Mouse (Mus musculus) heart, adult 9 months (tissue): Measurements from ENCODE around the gene Rps16.
A peak's percentile ranks its signal among the peaks of the same experiment; 100 is the strongest.
"Not testable (repeated sequence)": the region's sequence is repeated elsewhere in the genome, so short reads cannot be mapped to it uniquely, and the experiment has no call there.

Experiments
- DNase-seq, 2 experiments: peaks; one replicate each; pipeline ENCODE4 v3.0.0; 2022; ENCODE audit warnings: low spot score in 2 of 2

Rps16 gene

DNA sequence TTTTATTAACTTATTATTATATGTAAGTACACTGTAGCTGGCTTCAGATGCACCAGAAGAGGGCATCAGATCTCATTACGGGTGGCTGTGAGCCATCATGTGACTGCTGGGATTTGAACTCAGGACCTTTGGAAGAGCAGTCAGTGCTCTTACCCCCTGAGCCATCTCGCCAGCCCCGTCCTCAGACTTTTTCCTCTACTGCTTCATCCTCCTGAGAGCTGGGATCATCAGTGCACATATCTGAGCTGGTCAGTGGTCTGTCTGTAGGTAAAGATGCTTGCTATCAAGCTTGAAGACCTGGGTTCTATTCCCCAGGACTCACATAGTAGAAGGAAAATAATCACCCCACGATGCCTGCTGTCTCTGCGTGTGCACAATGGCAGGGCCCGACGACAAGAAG lies 36.9 kb downstream of the Rps16 start:
- not testable (repeated sequence) for DNase-seq

DNA sequence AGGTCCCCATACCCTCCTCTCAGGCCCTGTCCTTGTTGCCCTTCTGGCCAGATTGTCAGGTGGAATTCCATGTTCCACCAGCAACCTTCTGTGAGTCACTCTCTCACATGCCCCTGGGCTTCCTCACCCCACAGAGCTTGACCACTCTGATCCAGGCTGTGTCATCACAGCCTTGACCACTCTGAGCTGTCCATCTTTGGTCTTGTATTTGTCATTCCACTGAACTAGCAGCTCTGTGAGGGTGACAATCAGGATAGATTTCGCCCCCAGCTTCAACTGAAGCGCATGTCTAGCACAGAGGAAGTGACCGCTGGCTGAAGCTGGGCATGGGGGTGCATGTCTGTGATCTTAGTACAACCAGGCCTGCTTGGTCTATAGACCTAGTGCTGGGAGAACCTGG lies 39.9 kb downstream of the Rps16 start:
- DNase-seq: no peak

DNA sequence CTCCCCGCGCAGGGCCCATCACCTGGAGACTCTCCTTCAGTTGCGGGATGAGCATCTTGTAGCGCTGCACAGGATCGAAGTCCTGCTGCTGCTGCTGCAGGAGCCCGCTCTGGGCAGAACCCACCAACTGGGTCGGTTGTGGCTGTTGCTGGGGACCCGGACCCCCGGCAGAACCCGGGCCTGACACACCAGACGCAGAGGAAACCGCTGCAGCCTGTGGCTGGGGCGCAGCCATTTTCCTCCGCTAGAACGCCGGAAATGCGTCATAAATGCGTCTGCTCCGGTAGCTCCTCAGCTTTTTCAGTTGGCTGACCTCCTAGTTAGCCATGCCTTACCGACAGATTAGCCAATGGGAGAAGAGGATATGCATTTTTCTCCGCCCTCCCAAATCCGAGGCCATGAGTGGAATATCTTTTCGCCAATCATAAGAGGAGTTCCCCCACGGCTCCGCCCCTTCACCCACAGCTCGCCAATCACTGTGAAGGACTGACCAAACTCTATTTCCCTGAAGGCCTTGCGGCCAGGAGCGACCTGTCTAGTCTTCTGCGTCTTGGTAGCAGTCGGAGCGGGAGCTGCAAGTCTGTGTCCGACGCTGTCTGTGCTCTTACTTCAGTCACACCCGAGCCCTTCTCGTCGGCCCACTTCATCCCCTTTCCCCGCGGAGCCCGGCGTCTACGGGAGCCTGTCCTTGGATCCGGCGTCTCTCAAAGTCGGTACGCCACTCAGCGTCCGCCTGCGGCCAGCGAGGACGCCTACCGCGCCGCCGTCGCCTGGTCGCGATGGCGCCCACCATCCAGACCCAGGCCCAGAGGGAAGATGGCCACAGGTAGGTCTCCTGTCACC lies 42.2 kb downstream of the Rps16 start, which contains the start of the genes Med29 and Paf1:
Gene Med29 (minus strand): TSS at position 280 of the 843 bp plus-strand sequence.
Gene Paf1 (plus strand): TSS at position 523 of the 843 bp plus-strand sequence.
- peak; percentile 98 to 99 for DNase-seq

DNA sequence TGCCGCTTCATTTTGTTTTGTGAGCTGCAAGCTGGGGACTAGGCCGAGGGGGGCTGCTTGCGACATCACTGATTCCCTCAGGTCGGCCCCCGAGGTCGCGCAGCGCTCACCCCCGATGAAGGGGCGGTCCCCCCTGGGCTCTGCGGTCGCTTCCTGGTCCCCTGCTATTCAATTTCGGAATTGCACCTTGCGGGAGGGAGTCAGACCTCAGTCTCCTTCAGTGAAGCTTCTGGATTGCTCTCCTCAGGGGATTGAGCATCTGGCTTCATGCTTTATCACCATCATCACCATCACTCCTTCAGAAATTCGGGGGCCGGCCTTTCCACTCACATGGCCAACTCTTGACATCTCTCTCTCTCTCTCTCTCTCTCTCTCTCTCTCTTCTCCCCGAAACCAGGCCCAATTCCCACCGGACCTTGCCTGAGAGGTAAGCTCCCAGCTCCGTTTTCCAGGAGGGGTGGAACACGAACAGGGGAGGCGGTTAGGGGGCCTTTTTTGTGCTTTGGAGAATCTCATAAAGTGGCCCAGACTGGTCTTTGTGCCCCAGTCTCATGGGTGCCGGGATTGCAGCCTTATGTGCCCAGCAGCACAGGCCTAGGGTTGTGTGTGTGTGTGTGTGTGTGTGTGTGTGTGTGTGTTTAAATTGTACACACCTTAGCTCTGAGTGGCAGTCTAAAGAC lies 43.0 kb downstream of the Rps16 start:
- DNase-seq: no peak

DNA sequence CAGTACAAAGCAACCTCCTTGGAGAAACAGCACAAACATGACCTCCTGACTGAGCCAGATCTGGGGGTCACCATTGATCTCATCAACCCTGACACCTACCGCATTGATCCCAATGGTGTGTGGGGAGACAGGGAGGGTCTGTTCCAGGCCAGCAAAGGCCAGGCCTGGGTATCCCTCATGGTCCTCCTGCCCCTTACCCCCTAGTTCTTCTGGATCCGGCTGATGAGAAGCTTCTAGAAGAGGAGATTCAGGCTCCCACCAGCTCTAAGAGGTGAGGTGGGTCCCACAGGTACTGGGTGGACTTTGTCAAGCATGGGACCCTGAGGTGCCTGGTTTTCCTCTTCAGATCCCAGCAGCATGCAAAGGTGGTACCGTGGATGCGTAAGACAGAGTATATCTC lies 45.0 kb downstream of the Rps16 start:
- no peak for DNase-seq

DNA sequence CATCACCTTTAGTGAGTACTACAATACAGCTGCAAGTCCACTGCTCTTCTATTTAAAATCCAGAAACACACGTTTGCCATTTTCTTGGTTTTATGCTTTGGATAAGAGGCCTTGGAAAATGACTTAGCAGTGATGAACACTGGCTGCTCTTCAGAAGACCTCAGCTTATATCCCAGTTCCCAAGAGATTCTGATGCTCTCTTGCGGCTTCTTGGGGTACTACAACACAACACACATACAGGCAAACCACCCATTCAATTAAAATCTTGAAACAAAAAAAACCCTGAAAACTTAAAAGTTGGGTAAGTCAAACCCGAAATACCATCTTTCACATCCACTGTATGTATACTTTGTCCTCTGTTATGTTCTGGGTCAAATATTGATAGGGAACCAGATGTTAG lies 47.5 kb downstream of the Rps16 start:
- no peak for DNase-seq

DNA sequence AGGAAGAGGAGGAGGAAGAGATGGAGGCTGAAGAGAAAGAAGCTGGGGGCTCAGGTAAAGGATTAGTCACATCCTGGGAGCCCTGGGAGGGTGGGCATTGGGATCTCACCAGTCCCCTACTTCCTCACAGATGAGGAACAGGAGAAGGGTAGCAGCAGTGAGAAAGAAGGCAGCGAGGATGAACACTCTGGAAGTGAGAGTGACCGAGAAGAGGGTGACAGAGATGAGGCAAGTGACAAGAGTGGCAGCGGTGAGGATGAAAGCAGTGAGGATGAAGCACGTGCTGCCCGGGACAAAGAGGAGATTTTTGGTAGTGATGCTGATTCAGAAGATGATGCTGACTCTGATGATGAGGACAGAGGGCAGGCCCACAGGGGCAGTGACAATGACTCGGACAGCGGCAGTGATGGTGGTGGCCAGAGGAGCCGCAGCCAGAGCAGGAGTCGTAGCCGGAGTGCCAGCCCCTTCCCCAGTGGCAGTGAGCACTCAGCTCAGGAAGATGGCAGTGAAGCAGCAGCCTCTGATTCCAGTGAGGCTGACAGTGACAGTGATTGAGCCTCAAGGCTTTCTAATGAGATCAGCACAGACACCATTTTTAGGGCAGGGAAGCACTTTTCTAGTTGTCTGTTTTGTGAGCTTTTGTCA lies 48.4 kb downstream of the Rps16 start:
- DNase-seq: no peak

DNA sequence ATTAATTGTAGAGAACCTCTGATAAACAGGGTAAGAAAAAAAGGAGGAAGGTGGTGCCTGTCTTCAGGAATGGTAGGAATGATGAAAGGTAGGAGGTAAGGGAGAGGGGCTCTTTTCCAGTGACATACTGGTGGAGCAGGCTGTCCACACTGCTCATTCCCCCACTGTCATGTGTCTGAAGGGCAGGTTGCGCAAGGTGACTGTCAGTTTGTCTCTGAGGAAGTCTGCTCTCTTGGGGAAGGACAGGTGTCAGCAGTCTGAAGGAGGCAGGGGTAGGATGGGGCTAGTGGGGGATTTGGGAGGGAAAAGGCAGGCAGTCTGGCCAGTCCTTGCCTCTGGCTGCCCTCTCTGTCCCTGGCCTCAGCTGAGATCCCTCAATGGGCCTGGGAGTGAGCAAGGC lies 50.6 kb downstream of the Rps16 start:
- DNase-seq: no peak

DNA sequence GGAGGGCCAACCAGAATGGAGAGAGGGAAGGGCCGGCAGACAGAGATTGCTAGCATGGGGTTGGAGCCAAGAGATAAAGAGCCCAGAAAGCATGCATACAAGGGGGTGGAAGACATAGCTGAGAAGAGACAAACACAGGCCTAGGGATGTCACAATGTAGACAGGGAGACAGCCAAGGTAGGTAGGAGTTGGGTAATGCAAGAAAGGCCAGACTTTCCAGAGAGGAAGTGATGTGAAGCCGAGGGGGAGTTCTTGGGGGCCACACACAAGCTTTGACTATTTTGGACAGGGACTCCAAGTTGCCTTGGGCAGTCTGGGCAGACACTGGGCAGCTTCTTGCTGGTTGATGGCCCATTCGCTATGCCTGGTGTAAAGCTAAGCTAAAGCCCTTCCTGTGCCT lies 51.5 kb downstream of the Rps16 start:
- DNase-seq: no peak
